Mouse (Mus musculus): ENCODE results near the gene Rab36.
"Not testable (repeated sequence)": the region's sequence is repeated elsewhere in the genome, so short reads cannot be mapped to it uniquely, and the experiment has no call there.

Rab36 gene

DNA sequence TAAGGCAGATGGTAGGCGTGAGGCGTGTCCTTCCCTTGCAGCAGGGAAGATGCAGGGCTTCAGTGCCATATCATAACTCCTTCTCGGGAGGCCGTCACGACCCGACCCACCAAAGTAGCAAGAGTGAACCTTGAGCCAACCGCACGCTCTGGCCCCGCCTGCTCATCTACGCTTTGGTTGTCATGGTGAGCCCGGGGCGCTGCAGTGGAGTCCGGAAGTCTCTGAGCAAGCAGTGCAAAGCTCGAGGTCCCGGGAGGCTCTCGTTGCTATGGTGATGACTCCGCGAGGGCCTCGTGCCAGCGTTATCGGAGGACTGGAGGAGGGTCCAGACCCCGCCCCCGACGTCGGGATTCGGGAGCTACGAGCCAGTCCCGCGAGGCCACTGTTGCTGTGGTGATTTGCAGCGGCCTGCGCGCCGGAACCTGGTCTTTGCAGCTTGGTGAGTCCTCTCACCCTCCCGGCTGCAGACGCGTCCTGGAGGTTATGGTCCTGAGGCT is at the start of gene Rab36:
TSS of gene Rab36 (plus strand) at position 176 of the 497 bp plus-strand sequence.
- no peak for DNase-seq (ENCODE audit: extremely low read depth, low read depth, low spot score)

DNA sequence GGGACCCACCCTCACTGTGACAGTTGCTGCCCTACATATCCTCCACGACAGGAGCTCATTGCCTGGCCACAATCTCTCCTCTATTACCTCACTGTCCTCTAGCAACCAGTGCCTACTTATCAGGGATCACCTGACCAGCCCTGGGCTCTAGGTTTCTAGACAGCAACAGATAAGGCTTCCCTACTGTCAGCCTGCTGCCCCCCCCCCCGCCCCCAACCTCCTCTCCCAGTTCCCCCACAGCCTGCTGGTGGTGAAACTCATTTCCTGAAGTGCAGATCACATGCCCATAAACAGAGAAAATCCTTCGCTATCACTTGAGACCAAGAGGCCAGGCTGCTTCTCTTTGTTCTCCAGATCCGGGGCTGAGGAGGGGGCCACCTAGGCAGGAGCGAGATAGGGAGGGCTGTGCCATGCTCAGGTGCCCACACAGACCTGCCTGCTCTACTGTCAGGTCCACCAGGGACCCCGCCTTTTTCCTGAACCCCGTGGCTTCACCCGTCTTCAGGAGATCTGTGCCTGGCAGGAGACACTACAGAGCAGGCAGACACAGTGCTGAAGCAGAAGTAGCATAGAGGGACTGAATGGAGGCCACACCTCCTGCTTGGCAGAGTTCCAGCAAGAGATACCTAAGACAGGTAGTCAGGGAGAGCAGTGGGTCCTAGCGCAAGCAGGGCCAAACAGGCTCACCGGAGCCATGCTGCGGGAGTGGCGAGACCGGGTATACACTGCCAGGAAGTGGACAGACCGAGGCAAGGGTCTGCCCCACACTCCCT is 49.0 kb upstream of the Rab36 start:
- no peak for DNase-seq (ENCODE audit: extremely low read depth, low read depth, low spot score)

DNA sequence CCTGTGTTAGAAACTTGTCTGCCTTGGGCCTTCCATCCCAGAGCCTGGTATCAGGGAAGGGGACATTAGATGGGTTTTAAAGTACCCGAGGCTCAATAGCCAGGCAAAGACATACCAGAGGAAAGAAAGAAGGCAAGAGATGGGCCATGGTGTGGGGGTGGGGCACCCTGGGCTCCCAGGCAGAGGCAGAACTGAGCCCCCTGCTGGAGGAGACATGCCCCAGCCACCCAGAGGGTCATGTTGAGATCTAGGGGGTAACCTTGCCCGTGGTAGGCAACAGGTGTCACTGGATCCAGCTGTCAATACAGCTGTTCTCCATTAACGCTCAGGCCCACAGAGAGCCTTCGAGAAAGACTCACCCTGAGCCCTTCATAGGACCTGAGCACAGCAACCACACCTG is 47.0 kb upstream of the Rab36 start:
- DNase-seq (ENCODE audit: extremely low read depth, low read depth, low spot score), result no peak

DNA sequence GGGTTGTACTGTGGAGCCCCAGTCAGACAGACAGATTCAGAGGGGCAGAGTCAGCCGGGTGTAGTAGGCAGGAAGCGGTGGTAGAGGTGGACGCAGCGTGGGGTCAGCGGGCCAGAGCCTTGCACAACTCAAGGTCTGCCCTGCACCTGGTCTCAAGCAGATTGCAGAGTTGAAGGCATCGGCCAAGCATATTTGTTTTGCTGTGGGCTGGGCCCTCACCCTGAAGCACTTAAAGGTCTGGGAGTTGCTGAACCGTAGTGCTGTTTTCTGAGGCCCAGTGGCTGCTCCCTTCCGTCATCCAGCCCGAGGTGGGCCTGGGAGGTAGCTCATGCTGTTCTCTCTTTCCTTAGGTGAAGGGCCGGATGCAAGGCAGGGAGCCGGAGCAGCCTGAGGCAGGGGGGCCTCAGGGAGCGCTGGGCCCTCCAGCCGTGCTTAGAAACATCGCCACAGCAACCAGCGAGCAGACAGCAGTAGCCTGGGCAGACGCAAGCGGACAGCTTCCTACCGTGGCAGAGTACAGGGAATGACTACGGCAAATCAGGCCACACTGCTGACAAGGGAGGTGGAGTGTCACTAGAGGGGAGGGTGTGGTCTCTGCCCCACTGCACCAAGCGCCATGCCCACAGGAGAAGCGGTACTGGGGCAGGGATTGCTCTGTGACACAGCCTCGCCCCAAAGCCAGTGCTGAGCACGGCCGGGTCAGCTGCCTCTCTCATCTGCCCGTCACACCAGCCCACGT is 46.1 kb upstream of the Rab36 start:
- DNase-seq (ENCODE audit: extremely low read depth, low read depth, low spot score), result no peak

DNA sequence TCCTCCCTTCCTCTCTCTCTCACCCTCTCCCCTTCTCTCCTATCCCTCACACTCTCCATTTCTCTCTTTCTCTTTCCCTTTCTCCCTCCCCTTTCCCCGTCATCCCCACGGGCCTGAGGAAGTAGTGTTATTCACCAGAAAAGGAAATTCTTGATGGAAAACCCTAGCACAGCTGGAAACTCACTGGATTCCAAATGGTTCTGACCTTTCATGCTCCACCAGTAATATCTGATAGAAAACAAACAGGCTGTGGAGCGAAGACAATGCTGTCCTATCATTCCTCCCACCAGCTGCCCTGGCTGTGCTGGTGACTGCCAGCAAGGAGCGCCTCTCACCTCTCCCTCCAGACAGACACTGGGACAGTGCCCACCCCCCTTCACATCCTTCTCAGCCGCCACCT is 42.0 kb upstream of the Rab36 start:
- no peak for DNase-seq (ENCODE audit: extremely low read depth, low read depth, low spot score)

DNA sequence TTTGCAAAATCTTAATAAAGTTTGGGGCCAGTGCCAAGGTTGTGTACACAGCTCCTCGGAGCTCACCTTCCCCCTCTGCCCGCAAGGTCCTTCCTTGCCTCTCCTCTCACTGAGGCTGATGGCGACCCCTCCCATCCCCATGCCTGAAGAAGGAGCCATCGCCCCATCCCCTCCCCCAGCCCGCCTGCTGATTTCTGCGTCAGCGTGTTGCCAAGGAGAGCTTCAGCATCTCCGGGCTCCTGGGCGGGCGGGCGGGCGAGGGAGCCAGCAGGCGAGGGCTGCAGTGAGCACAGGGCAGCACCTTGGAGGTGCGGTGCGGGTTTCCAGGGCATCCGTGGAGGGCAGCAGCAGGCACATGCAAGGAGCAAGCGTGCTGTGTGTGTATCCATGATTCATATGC is 41.5 kb upstream of the Rab36 start:
- DNase-seq (ENCODE audit: extremely low read depth, low read depth, low spot score), result no peak

DNA sequence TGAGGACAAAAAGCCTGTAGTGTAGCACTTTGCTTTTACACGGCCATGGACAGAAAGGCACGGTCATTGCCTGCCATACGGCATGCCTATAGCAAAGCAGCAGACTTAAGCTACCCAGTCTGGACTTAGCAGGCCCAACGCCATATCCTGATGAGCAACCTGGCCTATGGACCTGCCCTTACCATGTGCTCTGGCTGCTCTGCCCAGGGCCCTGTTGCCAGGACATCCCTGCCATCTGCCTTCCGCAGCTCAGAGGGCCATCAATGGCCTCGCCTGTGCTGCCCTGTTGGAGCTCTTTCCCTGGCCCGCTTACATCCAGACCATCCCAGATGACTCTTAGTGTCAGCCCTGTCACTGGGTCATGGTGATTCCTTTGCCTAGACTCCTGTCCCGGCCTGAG is 35.5 kb upstream of the Rab36 start:
- no peak for DNase-seq (ENCODE audit: extremely low read depth, low read depth, low spot score)

DNA sequence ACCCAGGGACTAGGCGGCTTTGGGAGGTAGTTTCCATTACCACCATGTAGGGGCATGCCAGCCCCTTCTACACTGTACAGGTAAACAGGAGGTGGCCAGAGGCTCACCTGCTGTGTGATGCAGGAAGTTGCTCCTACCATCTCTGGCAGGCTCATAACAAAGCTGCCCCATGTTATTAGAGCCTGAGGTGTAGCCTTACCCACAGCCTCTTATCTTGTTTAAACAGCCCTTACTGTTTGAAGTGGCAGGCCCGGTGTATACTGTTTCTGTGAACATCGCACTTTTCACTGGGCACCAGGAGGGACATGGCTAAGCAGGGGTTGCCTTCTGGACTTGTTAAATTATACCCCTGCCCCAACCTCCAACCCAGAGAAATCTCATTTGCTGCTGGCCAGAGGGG is 32.8 kb upstream of the Rab36 start:
- DNase-seq (ENCODE audit: extremely low read depth, low read depth, low spot score), result no peak

DNA sequence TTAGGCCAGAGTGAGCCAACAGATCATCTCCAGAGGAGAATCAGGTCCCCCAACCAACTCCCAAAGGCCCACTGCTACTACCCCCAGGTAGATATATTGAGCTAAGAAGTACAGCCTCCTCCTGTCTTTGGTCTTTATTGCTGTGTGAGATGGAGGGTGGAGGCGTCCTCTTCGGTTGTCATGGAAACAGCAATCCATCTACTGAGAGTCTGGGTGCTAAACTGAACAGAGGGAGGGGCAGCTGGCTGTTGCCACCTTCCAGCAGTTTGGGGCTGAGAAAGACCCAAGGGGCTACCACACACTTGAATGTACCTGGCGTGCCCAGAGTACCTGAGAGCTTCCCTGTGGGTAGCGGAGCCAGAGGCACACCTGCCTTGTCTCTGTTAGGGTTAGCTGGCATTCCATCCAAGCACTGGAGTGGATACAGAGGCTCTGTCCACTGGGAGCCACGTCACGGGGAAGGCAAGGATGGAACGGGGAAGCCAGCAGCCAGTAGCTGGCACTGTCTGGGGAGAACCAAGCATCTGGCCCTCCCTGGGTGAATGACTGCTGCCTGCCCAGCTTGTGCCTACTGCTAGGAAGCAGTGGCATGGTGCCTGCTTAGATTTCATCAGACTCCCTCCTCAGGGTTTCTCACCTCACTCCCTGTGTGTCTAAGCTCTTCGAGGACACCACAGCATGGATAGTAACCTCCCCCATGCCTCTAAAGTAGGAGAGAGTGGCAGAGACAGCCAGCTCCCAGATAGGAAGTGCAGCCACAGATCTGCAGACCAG is 29.8 kb upstream of the Rab36 start:
- DNase-seq (ENCODE audit: extremely low read depth, low read depth, low spot score), result no peak

DNA sequence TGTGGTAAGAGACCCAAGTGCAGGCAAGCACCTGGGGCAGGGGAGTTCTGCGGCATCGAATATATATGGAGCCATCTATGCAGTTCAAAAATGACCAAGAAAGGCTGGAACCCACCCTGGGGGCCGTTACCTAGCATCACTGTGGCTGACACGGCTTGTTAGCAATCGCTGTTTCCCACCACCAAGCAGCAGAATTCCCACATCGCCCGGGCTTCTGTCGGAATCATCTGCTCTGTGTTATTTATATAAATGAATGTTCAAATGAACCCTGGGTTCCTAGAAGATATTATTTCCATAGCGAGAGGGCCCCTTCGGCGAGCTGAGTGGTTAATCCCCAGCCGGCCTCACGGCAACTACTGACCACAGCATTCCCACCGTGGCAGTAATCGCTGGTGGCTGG is 26.2 kb upstream of the Rab36 start:
- DNase-seq (ENCODE audit: extremely low read depth, low read depth, low spot score), result no peak

DNA sequence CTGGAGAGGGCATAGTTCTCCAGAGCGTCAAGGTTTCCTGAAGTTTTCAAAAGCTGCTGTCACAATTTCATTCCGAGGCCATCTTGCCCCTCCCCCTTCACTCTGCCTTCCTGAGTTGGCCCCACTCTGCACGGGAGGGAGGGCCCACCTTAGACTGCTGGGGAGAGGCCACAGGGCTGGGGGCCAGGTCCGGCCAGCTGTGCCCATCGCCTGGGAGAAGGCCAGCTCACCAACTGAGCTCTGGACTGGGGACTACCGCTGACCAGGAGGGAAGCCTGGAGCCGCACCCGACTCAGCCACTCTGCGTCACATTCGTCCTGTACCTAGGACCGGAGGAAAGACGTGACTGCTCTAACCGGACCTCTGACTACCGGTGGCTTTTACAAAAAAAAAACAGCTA is 21.4 kb upstream of the Rab36 start:
- no peak for DNase-seq (ENCODE audit: extremely low read depth, low read depth, low spot score)

DNA sequence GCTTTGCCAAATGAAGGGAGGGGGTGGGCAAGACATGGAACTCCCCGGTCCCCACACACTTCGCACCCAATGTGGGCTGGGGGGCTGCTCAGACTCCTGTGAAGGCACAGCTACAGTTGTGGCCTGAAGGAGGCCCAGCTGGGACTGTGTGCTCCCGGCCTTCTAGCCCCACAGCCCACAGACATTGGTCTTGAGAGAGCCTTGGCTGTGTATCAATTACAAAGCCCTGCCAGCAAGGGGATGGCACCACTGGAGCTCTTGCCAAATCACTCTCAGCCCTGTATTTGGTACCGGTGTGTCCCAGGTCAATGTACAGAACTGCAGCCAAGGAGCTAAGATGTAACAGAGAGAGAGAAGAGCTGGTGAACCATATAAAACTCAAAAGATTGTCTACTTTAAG is 20.4 kb upstream of the Rab36 start:
- DNase-seq (ENCODE audit: extremely low read depth, low read depth, low spot score), result no peak

DNA sequence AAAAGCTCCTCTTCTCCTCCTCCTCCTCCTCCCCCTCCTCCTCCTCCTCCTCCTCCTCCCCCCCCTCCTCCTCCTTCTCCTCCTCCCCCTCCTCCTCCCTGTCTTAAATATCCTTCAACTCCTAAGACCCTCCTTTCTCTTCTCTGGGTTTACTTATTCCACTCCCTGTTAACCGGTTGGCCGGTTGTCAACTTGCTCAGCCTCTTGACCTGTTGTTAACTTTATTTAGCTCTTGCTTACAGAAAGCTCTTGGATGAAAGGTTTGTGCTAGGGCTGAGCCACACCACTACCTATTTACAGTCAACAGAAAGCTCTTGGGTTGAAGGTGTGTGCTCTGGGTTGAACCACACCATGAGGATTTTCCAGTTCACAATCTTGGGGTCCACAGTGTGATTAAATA is 16.6 kb upstream of the Rab36 start:
- DNase-seq (ENCODE audit: extremely low read depth, low read depth, low spot score), result no peak

DNA sequence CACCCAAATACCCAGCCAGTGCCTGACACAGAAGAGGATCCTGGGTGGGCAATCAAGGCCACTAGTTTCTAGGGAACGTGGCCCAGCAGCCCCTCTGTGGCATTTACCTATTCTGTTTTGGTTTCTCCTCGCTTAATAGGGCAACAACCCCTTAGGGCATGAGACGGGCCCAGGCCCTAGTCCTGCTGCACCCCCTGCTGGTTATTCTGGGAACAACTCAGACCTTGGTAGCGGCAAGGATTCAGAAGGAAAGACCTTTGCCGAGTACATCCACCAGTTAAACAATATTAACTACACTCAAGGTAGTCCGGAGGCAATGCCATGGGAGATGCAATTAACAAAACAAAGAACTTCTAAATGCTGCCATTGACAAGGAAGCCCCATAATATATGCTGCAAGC is 15.7 kb upstream of the Rab36 start:
- DNase-seq (ENCODE audit: extremely low read depth, low read depth, low spot score), result no peak

DNA sequence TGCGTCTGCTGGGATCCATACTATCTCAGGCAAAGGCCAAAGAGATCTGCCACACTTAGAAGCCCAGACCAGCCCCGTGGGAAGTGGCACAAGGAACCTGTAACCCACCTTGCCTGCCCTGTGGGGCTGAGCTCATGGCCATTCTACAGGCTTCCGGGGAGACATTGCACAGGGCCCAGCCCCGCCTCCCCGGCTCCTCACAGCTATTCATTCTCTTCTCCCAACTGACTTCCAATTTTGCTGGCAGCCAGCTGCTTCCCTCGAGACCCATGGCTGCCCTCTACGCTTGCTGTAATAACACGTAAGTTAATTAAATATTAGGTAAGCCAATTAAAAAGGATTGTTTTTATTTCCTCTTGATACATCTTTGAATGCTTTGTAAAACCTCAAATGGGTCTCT is 10.4 kb upstream of the Rab36 start:
- DNase-seq (ENCODE audit: extremely low read depth, low read depth, low spot score), result no peak

DNA sequence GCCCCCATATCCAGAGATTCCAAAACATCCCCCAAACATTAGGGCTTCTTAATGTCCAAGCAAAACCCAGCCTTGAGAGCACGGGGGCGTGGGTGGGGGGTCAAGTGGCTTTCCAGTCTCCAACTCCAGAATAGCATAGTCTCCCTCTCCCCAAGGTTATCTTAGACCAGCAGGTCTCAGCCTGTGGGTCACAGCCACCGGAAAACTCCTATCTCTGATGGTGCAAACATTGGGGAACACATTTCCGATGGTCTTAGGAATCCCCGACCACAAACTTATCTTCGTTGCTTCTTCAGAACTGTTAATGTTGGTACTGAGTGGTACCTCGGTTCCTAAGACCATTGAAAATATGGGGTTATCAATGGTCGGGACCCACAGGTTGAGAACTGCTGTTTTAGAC is 8.1 kb upstream of the Rab36 start:
- no peak for DNase-seq (ENCODE audit: extremely low read depth, low read depth, low spot score)

DNA sequence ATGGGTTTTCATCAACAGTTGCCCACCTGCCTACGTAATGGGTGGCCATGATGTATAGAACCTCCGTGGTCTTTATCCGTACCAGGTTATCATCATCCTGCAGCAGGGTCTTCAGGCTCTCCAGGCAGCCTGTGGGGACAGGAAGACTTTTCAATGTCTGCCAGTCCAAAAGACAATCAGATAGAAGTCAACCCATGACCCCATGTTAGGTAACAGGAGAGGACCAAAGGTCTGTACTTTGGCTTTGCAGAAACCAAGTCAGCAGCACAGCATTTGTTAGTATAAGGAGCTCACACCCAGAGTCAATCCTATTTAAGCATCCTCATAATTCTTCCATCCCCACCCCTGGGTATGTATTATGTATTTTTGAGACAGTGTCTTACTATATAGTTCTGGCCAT is 7.2 kb upstream of the Rab36 start:
- no peak for DNase-seq (ENCODE audit: extremely low read depth, low read depth, low spot score)

DNA sequence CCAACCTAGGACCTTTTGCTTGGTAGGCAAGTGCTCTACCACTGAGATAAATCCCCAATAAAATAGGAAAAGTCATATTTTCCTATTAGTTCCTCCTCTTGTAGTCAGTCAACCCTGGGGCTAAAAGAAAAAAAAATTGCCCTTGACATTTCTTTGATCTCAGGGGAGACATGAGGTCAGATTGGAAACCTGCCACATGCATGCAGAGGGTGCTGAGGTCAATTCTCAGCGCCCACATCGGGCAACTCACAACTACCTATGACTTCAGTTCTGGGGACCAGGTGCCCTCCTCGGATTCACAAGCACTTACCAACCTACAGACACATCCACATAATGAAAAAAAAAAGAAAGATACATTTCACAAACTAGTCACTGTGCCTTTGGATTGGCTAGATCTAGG is 6.6 kb upstream of the Rab36 start:
- DNase-seq (ENCODE audit: extremely low read depth, low read depth, low spot score), result no peak

DNA sequence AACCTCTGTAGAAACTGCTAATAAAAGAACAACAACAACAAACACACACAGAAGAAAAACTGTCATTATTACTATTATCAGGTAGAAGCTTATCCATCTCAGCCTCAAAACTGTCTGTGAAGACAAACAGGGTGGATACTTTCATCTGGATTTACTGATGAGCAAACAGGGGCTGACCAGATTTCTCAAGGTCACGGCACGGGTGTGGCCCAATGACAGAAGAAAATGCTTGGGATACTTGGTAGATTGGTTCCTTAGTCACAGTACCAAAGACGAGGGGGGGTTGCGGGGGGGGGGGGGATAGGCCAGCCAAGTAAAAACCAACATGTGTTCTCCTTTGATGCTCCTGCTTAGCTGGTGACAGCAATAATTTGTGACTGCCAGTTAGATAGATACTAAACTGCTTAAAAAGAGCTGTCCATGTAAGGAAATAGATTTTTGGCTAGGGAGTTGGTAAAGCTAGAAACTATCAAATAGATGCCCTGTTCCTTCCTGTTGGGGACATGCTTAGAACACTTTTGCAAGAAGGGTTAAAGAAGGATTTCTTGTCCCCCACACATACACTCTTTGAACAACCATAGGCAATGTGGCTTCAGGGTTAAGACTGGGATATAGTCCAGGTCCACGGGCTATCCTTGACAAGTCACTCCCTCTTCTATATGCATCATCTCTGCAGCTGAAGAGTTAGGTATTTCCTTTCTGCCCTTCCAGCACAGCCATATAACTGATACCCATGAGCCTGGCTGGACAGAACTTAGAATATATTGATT is 5.3 kb upstream of the Rab36 start:
- DNase-seq (ENCODE audit: extremely low read depth, low read depth, low spot score), result no peak

DNA sequence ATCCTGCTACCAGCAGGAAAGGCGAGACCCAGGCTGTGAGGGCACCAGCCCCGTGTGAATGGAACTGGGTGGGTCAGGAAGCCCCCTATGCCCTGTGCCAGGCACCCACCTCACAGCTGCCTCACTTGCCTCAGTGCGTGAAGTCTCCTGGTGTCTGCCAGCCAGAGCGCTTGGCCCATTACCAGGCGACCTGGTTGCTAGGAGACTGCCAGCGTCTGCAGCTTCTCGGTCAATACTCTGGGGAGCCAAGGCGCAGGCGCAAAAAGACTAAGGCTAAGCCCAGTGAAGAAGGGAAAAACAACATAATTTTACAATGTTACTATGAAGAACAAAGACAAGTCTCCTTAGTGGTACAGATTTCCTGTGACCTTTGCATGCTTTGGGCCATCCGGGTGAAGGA is 4.5 kb upstream of the Rab36 start, which contains the start of gene Rsph14:
TSS of gene Rsph14 (minus strand) at position 192 of the 400 bp plus-strand sequence.
- no peak for DNase-seq (ENCODE audit: extremely low read depth, low read depth, low spot score)

DNA sequence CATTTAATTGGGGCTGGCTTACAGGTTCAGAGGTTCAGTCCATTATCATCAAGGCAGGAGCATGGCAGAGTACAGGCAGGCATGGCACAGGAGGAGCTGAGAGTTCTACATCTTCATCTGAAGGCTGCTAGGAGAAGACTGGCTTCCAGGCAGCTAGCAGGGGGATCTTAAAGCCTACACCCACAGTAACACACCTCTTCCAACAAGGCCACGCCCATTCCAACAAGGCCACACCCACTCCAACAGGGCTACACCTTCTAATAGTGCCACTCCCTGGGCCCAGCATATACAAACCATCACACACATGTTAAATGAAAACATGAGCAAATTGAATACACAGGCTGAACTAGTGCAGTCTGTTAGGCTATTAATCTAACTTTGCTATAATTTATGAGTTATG is 5.2 kb downstream of the Rab36 start:
- not testable (repeated sequence) for DNase-seq (ENCODE audit: extremely low read depth, low read depth, low spot score)

Measured in fat pad, adult 2 months (tissue).